Mouse (Mus musculus) hindbrain, embryonic 13.5 days (tissue): ENCODE measurements around the gene Cdc16. TPM values are rescaled to one million over a fixed set of nuclear protein-coding genes. Genes with fewer than 3 reads are reported as not detected.
"Not testable (repeated sequence)": the region's sequence is repeated elsewhere in the genome, so short reads cannot be mapped to it uniquely, and the experiment has no call there.

Source experiments
- ATAC-seq: fragments of 200-750 bp; cut with Nextera tagmentation; 2 replicates; pipeline ENCODE4 v1.8.0; 2017; ENCODE audit warnings: moderate TSS enrichment; ENCODE audit not compliant: low FRiP score
- H3K27ac ChIP-seq: fragments of 300-500 bp; sonication (generic); 2 replicates; pipeline ENCODE4 v1.5.1; 2015; ENCODE audit warnings: inconsistent platforms, mild to moderate bottlenecking, moderate library complexity
- H3K27me3 ChIP-seq: fragments of 300-500 bp; sonication (generic); 2 replicates; pipeline ENCODE4 v1.6.1; 2015; ENCODE audit warnings: mild to moderate bottlenecking, inconsistent platforms
- H3K36me3 ChIP-seq: fragments of 300-500 bp; sonication (generic); 2 replicates; pipeline ENCODE4 v1.6.1; 2015; ENCODE audit warnings: mild to moderate bottlenecking, inconsistent platforms
- H3K4me1 ChIP-seq: fragments of 300-500 bp; sonication (generic); replicated peaks from 2 replicates; pipeline ENCODE4 v1.6.1; 2015; ENCODE audit warnings: inconsistent platforms
- H3K4me2 ChIP-seq: fragments of 300-500 bp; sonication (generic); 2 replicates; pipeline ENCODE4 v1.6.1; 2015; ENCODE audit warnings: inconsistent platforms, mild to moderate bottlenecking, moderate library complexity
- H3K4me3 ChIP-seq: fragments of 300-500 bp; sonication (generic); 2 replicates; pipeline ENCODE4 v1.5.1; 2015; ENCODE audit warnings: mild to moderate bottlenecking, inconsistent platforms
- H3K9ac ChIP-seq: fragments of 300-500 bp; sonication (generic); 2 replicates; pipeline ENCODE4 v1.6.1; 2015; ENCODE audit warnings: mild to moderate bottlenecking, inconsistent platforms
- H3K9me3 ChIP-seq: fragments of 300-500 bp; sonication (generic); 2 replicates; pipeline ENCODE4 v1.6.1; 2016; ENCODE audit warnings: inconsistent platforms
- WGBS: fragments of 180-500 bp; shearing (Covaris S2); methylation state at CpG from one replicate; pipeline ENCODE4 v1.1.7; 2015; 5-methylcytosine and 5-hydroxymethylcytosine counted together
- polyA plus RNA-seq: library from polyadenylated mRNA; unstranded; fragments of >200 nt; fragmentation: Nextera tagmentation; extraction: Ambion mirVana; gene quantifications from 2 replicates; pipeline ENCODE4 v1.2.1, GENCODE M21; 2015

Cdc16 gene
- 182 and 183 TPM in 2 replicates for polyA plus RNA-seq

DNA sequence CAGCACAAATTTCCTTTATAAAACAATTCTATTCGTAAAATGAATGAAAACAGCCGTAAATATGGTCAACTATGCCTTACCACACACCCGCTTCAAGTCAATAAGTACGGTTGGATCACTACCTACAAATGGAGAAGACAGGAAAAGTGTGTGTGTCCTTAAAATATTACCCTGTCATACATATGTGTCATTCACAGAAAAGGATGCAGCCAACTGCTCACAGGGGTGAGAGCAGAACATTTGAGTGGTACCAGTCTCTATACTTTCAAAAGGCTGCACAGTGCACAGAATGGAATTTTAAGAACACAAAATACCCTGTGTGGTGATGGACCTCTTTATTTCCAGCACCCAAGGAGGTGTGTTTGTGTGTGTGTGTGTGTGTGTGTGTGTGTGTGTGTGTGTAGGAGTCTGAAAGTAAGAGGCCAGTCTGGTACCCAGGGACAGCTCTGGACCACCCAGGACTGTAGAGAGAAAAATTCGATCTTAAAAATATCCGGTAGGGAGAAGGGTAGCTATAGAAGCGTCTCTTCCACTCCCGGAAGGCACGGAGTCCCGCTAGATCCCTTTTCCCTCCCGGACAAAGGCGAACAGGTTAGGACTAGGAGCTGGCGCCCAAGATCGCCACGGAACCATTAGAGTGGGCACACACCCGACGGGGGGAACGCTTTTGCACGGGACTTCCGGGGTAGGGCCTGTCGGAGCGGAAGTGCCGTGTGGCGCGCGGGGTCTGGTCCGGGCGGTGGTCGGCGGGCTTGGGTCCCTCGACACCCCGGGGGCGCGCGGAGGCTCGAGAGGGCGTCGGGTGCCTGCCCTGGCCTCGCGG lies at the start of gene Cdc16:
Gene Cdc16 (plus strand): TSS at position 695 of the 823 bp plus-strand sequence.
- Histone ChIP-seq H3K9ac (peak within 1 kb of the TSS; percentile 94), H3K4me1 (peaks cover 28% of the 10 kb centered on the region), H3K4me3 (peak within 1 kb of the TSS; percentile 99), H3K27me3 (peaks cover 3% of the 10 kb centered on the region; the same call in 1 of the 2 replicates), H3K27ac (peak within 1 kb of the TSS; percentile 81), H3K4me2 (peak within 1 kb of the TSS; percentile 71), H3K36me3 (peaks cover 16% of the 10 kb centered on the region), H3K9me3 (no peaks in the 10 kb centered on the region)
- 9% methylated on average over 40 of the region's 40 CpGs for WGBS
- ATAC-seq = peak; percentile 94

DNA sequence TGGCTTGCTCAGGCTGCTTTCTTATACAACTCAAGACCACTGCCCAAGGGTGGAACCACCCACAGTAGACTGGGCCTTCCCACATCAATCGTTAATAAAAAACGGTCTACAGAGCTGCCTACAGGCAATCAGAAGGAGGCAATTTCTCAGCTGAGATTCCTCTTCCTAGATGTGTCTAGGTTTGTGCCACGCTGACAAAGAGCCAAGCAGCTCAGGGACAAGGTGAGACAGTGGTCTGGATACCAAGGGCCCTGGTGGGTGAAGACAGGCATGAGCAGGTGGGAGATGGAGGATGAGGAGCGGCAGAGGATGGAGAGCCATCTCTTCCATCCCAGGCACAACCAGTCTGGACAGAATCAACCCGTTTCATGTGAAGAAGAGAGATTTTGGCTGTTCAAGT lies 49.0 kb upstream of the Cdc16 start:
- Histone ChIP-seq H3K4me3 (no peak overlapping the region), H3K27ac (no peak overlapping the region), H3K4me1 (peaks cover 14% of the 10 kb centered on the region), H3K4me2 (no peak overlapping the region), H3K9me3 (no peaks in the 10 kb centered on the region; the same call in 1 of the 2 replicates), H3K9ac (no peak overlapping the region), H3K27me3 (no peaks in the 10 kb centered on the region), H3K36me3 (no peaks in the 10 kb centered on the region)
- WGBS = 96% methylated on average over 5 of the region's 5 CpGs
- no peak for ATAC-seq

DNA sequence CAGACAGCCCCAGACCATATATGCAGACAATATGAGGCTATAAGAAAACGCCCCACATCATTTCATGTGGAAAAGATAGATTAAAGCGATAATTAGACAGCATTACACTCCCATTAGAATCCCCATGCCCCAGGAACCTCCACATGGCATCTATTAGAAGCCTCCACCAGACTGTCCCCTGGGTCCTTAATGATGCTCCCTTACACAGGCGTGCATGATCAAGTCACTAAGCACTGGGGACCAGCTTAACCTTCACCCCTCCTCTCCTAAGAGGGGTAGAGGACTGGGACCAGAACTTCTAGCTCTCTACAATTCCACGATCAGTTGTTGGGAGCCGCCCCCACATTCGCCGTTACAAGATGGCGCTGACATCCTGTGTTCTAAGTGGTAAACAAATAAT lies 38.5 kb upstream of the Cdc16 start:
- WGBS = 89% methylated on average over 8 of the region's 8 CpGs
- H3K4me1 ChIP-seq = no peaks in the 10 kb centered on the region
- H3K4me2 ChIP-seq = no peak overlapping the region
- no peak overlapping the region for H3K4me3 ChIP-seq
- H3K9me3 ChIP-seq = no peaks in the 10 kb centered on the region
- H3K27me3 ChIP-seq = no peaks in the 10 kb centered on the region
- no peak for ATAC-seq
- H3K27ac ChIP-seq = no peak overlapping the region
- no peaks in the 10 kb centered on the region for H3K36me3 ChIP-seq
- H3K9ac ChIP-seq = no peak overlapping the region

DNA sequence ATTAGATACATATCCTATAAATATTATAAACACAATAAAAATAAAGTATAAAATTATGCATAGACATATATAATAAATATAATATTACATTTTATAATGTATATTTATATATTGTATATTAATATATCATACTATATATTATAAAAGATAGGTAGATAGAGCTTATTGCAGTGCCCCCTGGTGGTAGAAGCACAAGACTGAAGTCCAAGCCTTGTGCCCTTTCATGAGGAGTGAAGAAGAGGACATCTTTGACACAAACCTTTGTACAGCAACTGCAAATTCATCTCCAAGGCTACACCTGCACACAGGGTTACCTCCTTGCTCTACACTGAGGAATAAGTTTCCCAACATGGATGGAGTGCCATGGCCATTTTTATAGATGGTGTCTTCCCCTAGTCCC lies 31.8 kb upstream of the Cdc16 start:
- H3K27ac ChIP-seq = no peak overlapping the region
- H3K4me1 ChIP-seq = no peaks in the 10 kb centered on the region
- H3K36me3 ChIP-seq = no peaks in the 10 kb centered on the region
- no peak for ATAC-seq
- no peaks in the 10 kb centered on the region for H3K27me3 ChIP-seq
- H3K9me3 ChIP-seq = no peaks in the 10 kb centered on the region
- H3K9ac ChIP-seq = no peak overlapping the region
- no peak overlapping the region for H3K4me2 ChIP-seq
- no peak overlapping the region for H3K4me3 ChIP-seq

- Histone ChIP-seq H3K9me3 (no peaks in the 10 kb centered on the region), H3K4me1 (no peaks in the 10 kb centered on the region), H3K27ac (no peak overlapping the region), H3K4me2 (no peak overlapping the region), H3K36me3 (no peaks in the 10 kb centered on the region), H3K27me3 (no peaks in the 10 kb centered on the region), H3K4me3 (no peak overlapping the region), H3K9ac (no peak overlapping the region)
- WGBS = 67% methylated on average over 10 of the region's 10 CpGs
- ATAC-seq = no peak
These were observed 29.9 kb upstream of the Cdc16 start for GRCm38 (mm10) chr8:13727469-13728094.

GRCm38 (mm10) chr8:13740323-13740770 lies 17.1 kb upstream of the Cdc16 start:
- no peak for ATAC-seq
- Histone ChIP-seq H3K9ac (no peak overlapping the region), H3K9me3 (no peaks in the 10 kb centered on the region), H3K4me2 (no peak overlapping the region), H3K27ac (no peak overlapping the region), H3K27me3 (no peaks in the 10 kb centered on the region), H3K4me3 (no peak overlapping the region), H3K36me3 (no peaks in the 10 kb centered on the region), H3K4me1 (0 out of 2 replicates have a peak, but pooled peaks cover 2% of the 10 kb centered on the region)
- WGBS = 50% methylated on average over 6 of the region's 6 CpGs

GRCm38 (mm10) chr8:13740817-13741613 lies 16.5 kb upstream of the Cdc16 start:
- WGBS = 88% methylated on average over 7 of the region's 7 CpGs
- H3K27ac ChIP-seq = no peak overlapping the region

DNA sequence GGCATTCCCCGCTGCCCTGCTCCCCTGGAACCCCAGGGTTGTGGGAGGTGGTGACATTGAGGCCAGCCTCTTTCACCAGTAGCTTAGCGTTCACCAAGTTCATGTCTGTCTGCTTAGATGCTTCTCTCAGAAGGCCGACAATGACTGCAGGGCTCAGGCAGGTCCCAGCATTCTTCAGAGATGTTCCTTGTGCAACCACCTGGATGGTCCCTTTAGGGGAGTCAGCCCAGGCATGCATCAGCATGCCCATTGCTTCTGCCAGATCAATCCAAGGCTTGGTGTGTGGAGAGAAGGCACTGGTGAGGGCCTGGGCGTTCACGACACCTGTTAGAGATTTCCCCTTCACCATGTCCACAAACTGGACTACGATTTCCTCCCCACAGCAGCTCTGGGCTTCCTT lies 11.3 kb upstream of the Cdc16 start:
- H3K27me3 ChIP-seq, H3K9me3 ChIP-seq, H3K4me1 ChIP-seq, ATAC-seq, H3K4me2 ChIP-seq, H3K4me3 ChIP-seq, H3K27ac ChIP-seq, H3K9ac ChIP-seq, H3K36me3 ChIP-seq: not testable (repeated sequence)
- WGBS = 90% methylated on average over 6 of the region's 6 CpGs

More at GRCm38 (mm10) chr8:13740817-13741613, 16.5 kb upstream of the Cdc16 start:
- no peak for ATAC-seq
- no peak overlapping the region for H3K4me3 ChIP-seq
- 0 out of 2 replicates have a peak, but pooled peaks cover 2% of the 10 kb centered on the region for H3K4me1 ChIP-seq
- H3K9ac ChIP-seq = peak overlapping the region; percentile 24; the same call in 1 of the 2 replicates
- H3K27me3 ChIP-seq = no peaks in the 10 kb centered on the region
- no peaks in the 10 kb centered on the region for H3K36me3 ChIP-seq
- H3K4me2 ChIP-seq = no peak overlapping the region
- no peaks in the 10 kb centered on the region for H3K9me3 ChIP-seq

- Histone ChIP-seq H3K4me2 (no peak overlapping the region), H3K36me3 (no peaks in the 10 kb centered on the region), H3K4me3 (no peak overlapping the region), H3K4me1 (no peaks in the 10 kb centered on the region), H3K27me3 (no peaks in the 10 kb centered on the region), H3K9me3 (no peaks in the 10 kb centered on the region), H3K27ac (no peak overlapping the region), H3K9ac (no peak overlapping the region)
- no peak for ATAC-seq
- WGBS = 32% methylated on average over 3 of the region's 3 CpGs
These were observed 9.8 kb upstream of the Cdc16 start for GRCm38 (mm10) chr8:13747626-13748025.

- Histone ChIP-seq H3K36me3 (no peaks in the 10 kb centered on the region), H3K4me3 (no peak overlapping the region), H3K27ac (no peak overlapping the region), H3K9me3 (no peaks in the 10 kb centered on the region), H3K4me2 (no peak overlapping the region), H3K9ac (no peak overlapping the region), H3K27me3 (peaks cover 3% of the 10 kb centered on the region; the same call in 1 of the 2 replicates), H3K4me1 (peaks cover 14% of the 10 kb centered on the region)
- 32% methylated on average over 2 of the region's 2 CpGs for WGBS
- no peak for ATAC-seq
These were observed 3.8 kb upstream of the Cdc16 start for GRCm38 (mm10) chr8:13753680-13754079.

DNA sequence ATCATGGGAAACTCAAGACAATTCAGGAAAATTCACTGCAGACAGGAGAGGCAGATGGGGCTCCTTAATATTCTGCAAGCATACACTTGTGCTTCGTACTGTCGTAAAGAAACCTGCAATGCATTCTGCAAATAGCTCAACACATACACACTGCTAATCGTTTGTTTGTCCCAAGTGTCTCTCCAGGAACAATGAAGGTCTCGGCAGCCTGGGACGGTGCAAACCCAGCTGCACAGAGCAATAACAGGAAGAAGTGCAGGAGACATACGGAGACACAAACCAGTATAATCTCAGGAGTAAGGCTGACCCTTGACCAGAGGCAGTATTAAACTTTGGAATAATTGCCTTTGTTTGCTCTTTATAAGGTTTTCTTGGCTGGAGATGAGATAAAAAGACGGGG lies 996 bp upstream of the Cdc16 start:
- H3K27me3 ChIP-seq = peaks cover 3% of the 10 kb centered on the region; the same call in 1 of the 2 replicates
- peaks cover 11% of the 10 kb centered on the region for H3K36me3 ChIP-seq
- H3K4me3 ChIP-seq = no peak overlapping the region
- H3K4me1 ChIP-seq = peaks cover 28% of the 10 kb centered on the region
- no peaks in the 10 kb centered on the region for H3K9me3 ChIP-seq
- no peak overlapping the region for H3K4me2 ChIP-seq
- WGBS = 69% methylated on average over 7 of the region's 7 CpGs
- ATAC-seq = no peak
- H3K9ac ChIP-seq = no peak overlapping the region
- no peak overlapping the region for H3K27ac ChIP-seq
